Mouse (Mus musculus) hindlimb bud, embryonic 11.5 days (tissue): Measurements from ENCODE around the gene Spta1.

ENCODE experiments used
- DNase-seq: peaks from one replicate; pipeline ENCODE4 v3.0.0-alpha.2; 2012; ENCODE audit warnings: low read depth, low spot score; ENCODE audit errors: extremely low spot score

The Spta1 gene

GRCm38 (mm10) chr1:174172605-174173004 is at the start of gene Spta1:
Gene Spta1, plus strand, starts transcription at chr1:174172776.
- DNase-seq, result no peak

- DNase-seq, result no peak
Measured at GRCm38 (mm10) chr1:174131217-174131616, 41.4 kb upstream of the Spta1 start, which contains the start of gene Olfr424. Gene Olfr424, plus strand, starts transcription at chr1:174131517.

GRCm38 (mm10) chr1:174131999-174132398 is 40.6 kb upstream of the Spta1 start:
- DNase-seq, result no peak

DNA sequence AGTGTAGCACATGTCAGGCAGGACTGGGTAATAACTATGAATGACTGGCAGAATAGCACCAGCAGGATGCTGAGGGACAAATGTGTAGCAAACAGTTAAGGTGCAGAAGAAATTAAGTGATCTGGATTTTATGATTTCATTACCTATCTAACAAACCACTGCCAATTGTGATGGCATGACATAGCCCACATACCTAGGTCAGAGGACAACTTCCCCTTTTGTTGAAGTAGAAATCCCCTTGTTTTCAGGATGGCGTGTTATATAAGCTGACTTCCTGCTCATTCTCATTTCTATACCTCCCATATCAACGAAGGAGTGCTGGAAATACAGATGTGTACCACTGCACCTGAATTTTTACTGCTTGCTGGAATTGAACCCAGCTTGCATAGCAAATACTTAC is 31.2 kb upstream of the Spta1 start:
- no peak for DNase-seq

DNA sequence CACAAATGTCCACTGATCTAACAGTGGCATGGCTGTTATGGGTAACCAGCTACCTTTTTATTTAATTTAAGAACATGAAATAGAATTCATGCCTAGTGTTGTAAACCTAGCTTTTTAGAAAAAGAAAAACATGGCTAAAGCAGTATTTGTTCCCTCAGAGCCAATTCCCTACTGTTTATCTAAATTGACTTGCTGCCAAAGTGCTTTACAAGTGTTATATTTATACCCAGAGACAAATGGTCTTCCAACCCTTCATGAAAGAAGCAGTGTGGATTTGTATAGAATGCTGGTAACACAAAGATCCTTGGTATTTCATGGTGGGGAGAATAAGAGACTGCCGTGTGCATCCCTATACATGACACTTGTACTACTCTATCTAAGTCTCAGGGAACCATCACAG is 25.9 kb upstream of the Spta1 start:
- DNase-seq, result no peak

DNA sequence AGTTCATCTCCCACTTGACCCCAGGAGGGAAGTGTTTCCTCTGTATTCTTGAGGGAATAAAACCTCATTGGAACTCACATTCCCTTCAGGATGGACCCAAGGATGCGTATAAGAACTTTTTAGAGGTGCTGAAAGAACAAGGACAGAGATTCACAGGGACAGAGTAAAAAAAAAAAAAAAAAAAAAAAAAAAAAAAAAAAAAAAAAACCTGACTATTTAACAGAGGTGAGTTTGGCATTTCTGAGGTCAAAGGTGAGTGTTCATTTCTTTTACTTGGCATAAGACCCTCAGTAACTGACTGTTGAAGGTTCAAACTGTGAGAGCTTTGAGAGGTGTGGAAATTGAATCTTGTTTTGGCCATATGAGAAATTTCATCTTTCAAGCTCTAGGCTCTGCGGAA is 23.3 kb upstream of the Spta1 start:
- DNase-seq, result no peak

- DNase-seq, result no peak
Measured at GRCm38 (mm10) chr1:174155333-174155732, 17.2 kb upstream of the Spta1 start, which contains the start of gene Olfr420. Gene Olfr420, plus strand, starts transcription at chr1:174155633.

DNA sequence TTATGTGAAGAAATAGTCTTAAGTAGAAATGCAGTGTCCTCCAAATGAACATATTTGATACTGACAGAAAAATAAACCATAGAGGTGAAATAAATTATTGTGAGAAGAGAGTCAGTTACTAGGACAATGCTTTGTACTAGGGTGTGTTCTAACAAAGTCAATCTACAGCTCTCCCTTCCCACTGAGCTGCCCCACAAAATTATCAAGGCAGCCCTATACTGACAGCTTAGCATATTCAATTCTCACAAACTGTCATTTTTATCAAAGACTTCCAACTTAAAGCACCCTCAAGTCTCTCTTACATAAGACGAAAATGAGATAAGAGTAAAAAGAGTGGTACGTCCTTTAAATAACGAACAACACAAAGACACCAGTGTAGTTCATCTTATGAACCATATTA is 15.0 kb upstream of the Spta1 start:
- DNase-seq, result no peak

DNA sequence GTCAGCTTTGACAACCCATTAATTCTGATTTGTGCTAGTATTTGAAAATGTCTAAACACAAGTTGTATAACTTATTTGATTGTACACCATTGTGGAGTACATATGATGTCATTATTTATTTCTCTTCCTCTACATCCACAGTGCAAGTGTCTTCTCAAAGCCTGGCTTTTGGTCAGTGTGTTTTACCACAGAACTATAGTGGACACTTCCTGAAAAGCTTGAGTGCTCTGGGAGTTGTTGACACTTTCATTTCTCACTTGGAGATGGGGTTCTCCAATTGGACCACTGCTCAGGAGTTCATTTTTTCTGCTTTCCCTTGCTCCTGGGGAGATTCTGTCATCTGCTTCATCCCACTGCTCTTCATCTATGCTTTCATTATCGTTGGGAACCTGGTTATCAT is 14.1 kb upstream of the Spta1 start:
- DNase-seq, result no peak

DNA sequence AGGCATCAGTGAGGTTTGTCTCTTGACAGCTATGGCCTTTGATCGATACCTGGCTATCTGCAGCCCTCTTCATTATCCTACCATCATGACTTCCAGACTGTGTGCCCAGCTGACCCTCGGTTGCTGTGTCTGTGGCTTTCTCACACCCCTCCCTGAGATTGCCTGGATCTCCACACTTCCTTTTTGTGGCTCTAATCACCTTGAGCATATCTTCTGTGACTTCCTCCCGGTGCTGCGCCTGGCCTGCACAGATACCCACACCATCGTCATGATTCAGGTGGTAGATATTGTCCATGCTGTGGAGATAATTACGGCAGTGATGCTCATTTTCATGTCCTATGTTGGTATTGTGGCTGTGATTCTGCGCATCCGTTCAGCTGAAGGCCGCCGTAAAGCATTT is 13.5 kb upstream of the Spta1 start:
- no peak for DNase-seq

DNA sequence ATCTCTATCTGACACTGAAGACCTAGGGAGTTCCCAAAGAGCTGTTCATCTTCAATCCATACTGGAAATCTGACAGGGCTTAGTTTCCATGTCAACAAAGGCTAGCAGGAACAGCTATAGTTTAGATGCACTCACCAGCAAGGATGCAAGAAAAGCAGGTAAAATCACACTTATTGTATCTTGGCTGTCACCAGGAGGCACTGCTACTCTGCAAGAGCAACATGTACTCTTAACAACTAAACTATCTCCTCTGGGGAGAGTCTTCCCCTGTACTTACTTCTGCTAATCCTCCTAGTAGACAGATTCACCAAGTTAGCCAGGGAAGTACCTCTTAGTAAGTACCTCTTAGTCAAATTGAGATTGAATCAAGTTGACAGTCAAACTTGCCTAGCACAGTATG is 3.6 kb upstream of the Spta1 start:
- DNase-seq, result no peak

DNA sequence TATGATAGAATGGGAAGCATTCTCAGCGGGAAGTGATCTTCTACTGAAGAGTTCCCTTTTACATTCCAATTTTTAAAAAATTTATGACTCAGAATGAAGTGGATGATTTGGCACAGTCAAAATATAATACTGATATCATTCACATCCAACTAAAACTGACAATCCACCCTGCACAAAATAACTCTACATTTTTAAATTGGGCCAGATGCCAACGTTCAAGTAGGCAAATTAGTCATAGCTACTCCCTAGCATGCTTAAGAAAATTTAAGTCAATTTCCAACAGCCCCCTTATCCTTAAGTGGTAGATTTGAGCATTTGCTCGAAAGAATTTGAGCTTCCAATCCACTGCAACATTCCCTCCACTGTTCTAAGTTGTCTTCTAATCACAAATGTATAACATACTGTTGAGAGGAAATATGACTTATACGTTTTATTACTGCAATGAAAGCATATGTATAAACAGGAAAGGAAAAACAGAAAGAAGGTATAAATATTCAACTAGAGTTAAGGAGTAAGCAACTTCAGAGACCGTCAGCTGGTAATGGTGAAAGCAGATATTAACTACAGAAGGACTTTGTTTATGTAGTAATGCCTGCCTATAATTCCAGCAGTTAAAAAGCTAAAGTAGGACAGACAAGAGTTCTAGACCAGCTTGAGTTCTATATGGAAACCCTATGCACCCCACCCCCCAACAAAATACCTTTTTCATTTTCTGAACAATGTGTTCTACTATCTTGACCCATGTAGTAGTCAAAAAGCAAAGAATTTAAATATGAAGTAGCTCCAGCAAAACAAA is 1.7 kb upstream of the Spta1 start:
- DNase-seq, result no peak

DNA sequence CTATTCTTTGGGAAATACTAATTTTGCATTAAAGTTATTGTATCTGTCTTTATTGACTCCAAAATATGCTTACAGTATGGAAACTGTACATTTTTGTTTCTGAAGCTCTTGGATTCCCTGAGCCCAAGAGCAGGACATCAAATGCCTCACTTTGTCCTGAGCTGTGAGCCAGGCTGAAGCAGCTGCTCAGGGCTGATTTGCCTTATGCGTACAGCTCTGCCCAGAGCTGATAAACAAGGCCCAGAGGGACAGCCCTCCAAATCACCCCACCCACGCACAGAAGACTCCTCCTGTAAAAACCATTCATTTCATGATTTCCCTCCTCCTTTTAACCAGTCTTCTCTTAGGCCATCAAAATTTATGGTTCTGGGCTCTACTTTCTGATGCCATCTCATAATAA is 1.0 kb upstream of the Spta1 start:
- no peak for DNase-seq

DNA sequence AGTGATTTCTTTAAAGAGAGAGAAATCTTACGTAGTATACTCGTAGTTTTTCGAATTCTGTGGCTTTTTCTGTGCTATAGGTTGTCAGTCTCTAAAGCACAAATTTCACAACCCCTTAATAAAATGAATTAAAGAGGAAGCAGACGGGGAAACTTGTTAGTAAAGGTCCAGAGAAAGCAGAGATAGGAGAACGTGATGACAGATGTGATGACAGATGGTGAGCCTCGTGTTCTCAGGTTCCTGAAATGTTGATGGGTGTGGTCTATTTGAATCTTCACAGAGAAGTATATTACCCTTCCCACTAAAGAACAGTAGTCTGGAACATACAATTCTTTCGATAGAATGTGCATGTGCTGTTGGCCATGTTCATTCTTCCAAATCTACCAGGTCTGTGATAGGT is 32.1 kb downstream of the Spta1 start:
- DNase-seq, result no peak

- no peak for DNase-seq
Measured at GRCm38 (mm10) chr1:174212286-174212685, 39.7 kb downstream of the Spta1 start.

- no peak for DNase-seq
Measured at GRCm38 (mm10) chr1:174215270-174216038, 42.9 kb downstream of the Spta1 start.

GRCm38 (mm10) chr1:174216528-174217204 is 44.1 kb downstream of the Spta1 start:
- no peak for DNase-seq

DNA sequence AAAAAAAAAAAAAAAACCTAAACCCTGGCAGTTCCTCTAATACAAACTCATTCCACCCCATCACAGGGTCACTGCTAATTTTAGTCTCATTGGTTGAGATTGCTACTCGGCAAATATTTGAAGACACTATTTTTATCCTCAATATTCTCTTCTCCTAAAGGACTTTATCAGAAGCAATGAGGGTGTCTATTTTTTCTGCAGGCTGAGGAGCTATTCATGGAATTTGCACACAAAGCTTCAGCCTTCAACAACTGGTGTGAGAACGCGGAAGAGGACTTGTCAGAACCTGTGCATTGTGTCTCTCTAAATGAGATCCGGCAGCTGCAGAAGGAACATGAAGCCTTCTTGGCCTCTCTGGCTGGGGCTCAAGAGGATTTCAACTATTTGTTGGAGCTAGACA is 67.3 kb downstream of the Spta1 start:
- DNase-seq, result no peak

GRCm38 (mm10) chr1:174244621-174245020 is 72.0 kb downstream of the Spta1 start:
- DNase-seq, result no peak

DNA sequence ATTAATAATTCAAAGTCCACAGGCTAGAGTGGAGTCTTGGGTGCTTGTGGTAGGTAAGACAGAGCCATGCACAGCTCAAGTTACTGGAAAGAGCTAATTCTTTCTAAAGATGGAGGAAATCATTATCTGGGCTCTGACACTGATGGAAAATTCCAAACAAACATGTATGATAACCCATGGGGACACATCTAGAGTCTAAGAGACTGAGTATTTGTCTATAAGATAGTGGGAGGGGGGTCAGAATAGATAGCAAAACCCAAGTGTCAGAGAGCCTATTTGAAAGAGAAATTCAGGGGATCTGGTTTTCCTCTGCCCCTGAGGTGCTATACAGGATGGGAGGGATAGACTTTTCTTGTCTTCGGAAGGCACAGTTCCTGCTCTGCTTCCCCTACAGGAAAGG is 73.5 kb downstream of the Spta1 start:
- DNase-seq, result no peak

DNA sequence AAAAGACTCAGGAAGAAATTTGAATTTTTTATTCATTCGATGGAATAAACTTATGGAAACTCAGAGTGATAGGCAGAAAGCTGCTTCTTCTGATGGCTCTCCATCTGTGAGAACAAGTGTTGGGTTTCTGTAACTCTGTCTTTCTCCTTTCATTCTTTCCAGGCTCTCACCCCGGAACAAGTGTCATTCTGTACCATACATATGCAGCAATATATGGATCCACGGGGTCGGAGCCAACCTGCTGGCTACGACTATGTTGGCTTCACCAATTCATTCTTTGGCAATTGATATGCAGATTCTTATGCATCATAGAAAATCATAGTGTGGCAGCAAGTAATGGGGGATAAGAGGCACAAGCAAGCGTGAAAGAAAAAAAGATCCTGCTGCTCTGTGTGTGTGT is 74.6 kb downstream of the Spta1 start:
- DNase-seq, result no peak

DNA sequence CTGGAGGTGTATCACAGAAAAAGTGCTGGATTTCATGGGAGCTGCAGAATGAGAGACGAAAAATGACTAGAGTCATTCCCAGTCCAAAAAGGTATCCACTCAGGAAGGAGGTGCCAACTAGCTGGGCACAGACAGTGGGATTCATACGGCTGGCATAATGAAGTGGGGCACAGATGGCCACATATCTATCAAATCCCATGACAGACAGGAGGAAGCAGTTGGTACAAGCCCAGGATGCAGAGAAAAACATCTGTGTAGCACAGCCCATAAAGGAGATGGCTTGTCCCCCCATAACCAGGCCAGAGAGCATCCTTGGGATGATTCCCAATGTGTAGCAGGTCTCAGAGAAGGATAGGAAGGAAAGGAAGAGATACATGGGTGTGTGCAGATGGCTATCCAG is 77.8 kb downstream of the Spta1 start:
- DNase-seq, result no peak
